Mouse (Mus musculus): ENCODE measurements around the gene Ccr9. TPM values are rescaled to one million over a fixed set of nuclear protein-coding genes. Genes with fewer than 3 reads are reported as not detected.
A peak's percentile ranks its signal among the peaks of the same experiment; 100 is the strongest.
"Not testable (repeated sequence)": the region's sequence is repeated elsewhere in the genome, so short reads cannot be mapped to it uniquely, and the experiment has no call there.

The Ccr9 gene
- polyA plus RNA-seq, 1 experiment from 2014 or later = 0.09 TPM

- H3K9me3 ChIP-seq (ENCODE audit: low read depth, low read length) = no peaks in the 10 kb centered on the region
- WGBS = 63% methylated on average over 1 of the region's 1 CpGs
- no peak for TF ChIP-seq CTCF (IDR thresholded peaks at IDR 0.05; ENCODE audit: low read depth)
- H3K36me3 ChIP-seq (ENCODE audit: insufficient read depth) = no peaks in the 10 kb centered on the region
- H3K4me1 ChIP-seq (ENCODE audit: insufficient read depth) = no peaks in the 10 kb centered on the region
- ATAC-seq (ENCODE audit: insufficient read depth) = no peak
- no peak overlapping the region for H3K9ac ChIP-seq
- H3K27ac ChIP-seq (ENCODE audit: low read depth) = no peak overlapping the region
- H3K4me2 ChIP-seq = no peak overlapping the region
- H3K27me3 ChIP-seq (ENCODE audit: insufficient read depth, low read length) = no peaks in the 10 kb centered on the region
- no peak for DNase-seq
- H3K4me3 ChIP-seq (ENCODE audit: low read depth, low read length) = no peak overlapping the region
These were observed 38.1 kb upstream of the Ccr9 start for GRCm38 (mm10) chr9:123640106-123640505.

GRCm38 (mm10) chr9:123649785-123650511, 28.3 kb upstream of the Ccr9 start:
- H3K27me3 ChIP-seq (ENCODE audit: insufficient read depth, low read length) = no peaks in the 10 kb centered on the region
- no peak overlapping the region for H3K4me3 ChIP-seq (ENCODE audit: low read depth, low read length)
- TF ChIP-seq CTCF (IDR thresholded peaks at IDR 0.05; ENCODE audit: low read depth) = no peak
- H3K36me3 ChIP-seq (ENCODE audit: insufficient read depth) = no peaks in the 10 kb centered on the region
- WGBS = 69% methylated on average over 2 of the region's 2 CpGs
- H3K4me1 ChIP-seq (ENCODE audit: insufficient read depth) = no peaks in the 10 kb centered on the region
- no peak overlapping the region for H3K4me2 ChIP-seq
- ATAC-seq (ENCODE audit: insufficient read depth) (no peak), DNase-seq (no peak)
- H3K9me3 ChIP-seq (ENCODE audit: low read depth, low read length) = no peaks in the 10 kb centered on the region
- no peak overlapping the region for H3K27ac ChIP-seq (ENCODE audit: low read depth)
- no peak overlapping the region for H3K9ac ChIP-seq

GRCm38 (mm10) chr9:123651369-123651768, 26.9 kb upstream of the Ccr9 start:
- 29% methylated on average over 4 of the region's 4 CpGs for WGBS

GRCm38 (mm10) chr9:123657457-123657856, 20.8 kb upstream of the Ccr9 start:
- no peak overlapping the region for H3K9ac ChIP-seq
- no peak for ATAC-seq (ENCODE audit: insufficient read depth)
- no peak for TF ChIP-seq CTCF (IDR thresholded peaks at IDR 0.05; ENCODE audit: low read depth)
- H3K4me2 ChIP-seq = no peak overlapping the region
- H3K27ac ChIP-seq (ENCODE audit: low read depth) = no peak overlapping the region
- no peaks in the 10 kb centered on the region for H3K4me1 ChIP-seq (ENCODE audit: insufficient read depth)
- 71% methylated on average over 3 of the region's 3 CpGs for WGBS
- no peaks in the 10 kb centered on the region for H3K36me3 ChIP-seq (ENCODE audit: insufficient read depth)
- no peaks in the 10 kb centered on the region for H3K9me3 ChIP-seq (ENCODE audit: low read depth, low read length)
- no peaks in the 10 kb centered on the region for H3K27me3 ChIP-seq (ENCODE audit: insufficient read depth, low read length)
- no peak for DNase-seq
- no peak overlapping the region for H3K4me3 ChIP-seq (ENCODE audit: low read depth, low read length)

More at GRCm38 (mm10) chr9:123651369-123651768, 26.9 kb upstream of the Ccr9 start:
- no peak overlapping the region for H3K27ac ChIP-seq (ENCODE audit: low read depth)
- H3K36me3 ChIP-seq (ENCODE audit: insufficient read depth) = no peaks in the 10 kb centered on the region
- H3K27me3 ChIP-seq (ENCODE audit: insufficient read depth, low read length) = no peaks in the 10 kb centered on the region
- no peaks in the 10 kb centered on the region for H3K4me1 ChIP-seq (ENCODE audit: insufficient read depth)
- H3K9ac ChIP-seq = no peak overlapping the region
- no peak for TF ChIP-seq CTCF (IDR thresholded peaks at IDR 0.05; ENCODE audit: low read depth)
- no peak overlapping the region for H3K4me2 ChIP-seq
- H3K4me3 ChIP-seq (ENCODE audit: low read depth, low read length) = no peak overlapping the region
- H3K9me3 ChIP-seq (ENCODE audit: low read depth, low read length) = no peaks in the 10 kb centered on the region
- ATAC-seq (ENCODE audit: insufficient read depth) (peak; percentile 58; the same call in 1 of the 2 replicates), DNase-seq (peak; percentile 30)

- no peak for ATAC-seq (ENCODE audit: insufficient read depth)
- Histone ChIP-seq H3K9me3 (ENCODE audit: low read depth, low read length) (no peaks in the 10 kb centered on the region), H3K27ac (ENCODE audit: low read depth) (no peak overlapping the region), H3K27me3 (ENCODE audit: insufficient read depth, low read length) (no peaks in the 10 kb centered on the region), H3K4me1 (ENCODE audit: insufficient read depth) (no peaks in the 10 kb centered on the region), H3K4me3 (ENCODE audit: low read depth, low read length) (no peak overlapping the region), H3K4me2 (no peak overlapping the region), H3K9ac (no peak overlapping the region), H3K36me3 (ENCODE audit: insufficient read depth) (no peaks in the 10 kb centered on the region)
- DNase-seq = no peak
- TF ChIP-seq CTCF (IDR thresholded peaks at IDR 0.05; ENCODE audit: low read depth) = no peak
These were observed 19.3 kb upstream of the Ccr9 start for GRCm38 (mm10) chr9:123658981-123659380.

GRCm38 (mm10) chr9:123659986-123660676, 18.1 kb upstream of the Ccr9 start:
- H3K27me3 ChIP-seq (ENCODE audit: insufficient read depth, low read length); DNase-seq; H3K4me3 ChIP-seq (ENCODE audit: low read depth, low read length); H3K4me2 ChIP-seq; H3K27ac ChIP-seq (ENCODE audit: low read depth); H3K4me1 ChIP-seq (ENCODE audit: insufficient read depth); ATAC-seq (ENCODE audit: insufficient read depth); H3K9ac ChIP-seq; H3K9me3 ChIP-seq (ENCODE audit: low read depth, low read length); H3K36me3 ChIP-seq (ENCODE audit: insufficient read depth): not testable (repeated sequence)
- 82% methylated on average over 17 of the region's 18 CpGs for WGBS

GRCm38 (mm10) chr9:123665645-123666044, 12.6 kb upstream of the Ccr9 start:
- peak; percentile 62 for TF ChIP-seq CTCF (IDR thresholded peaks at IDR 0.05; ENCODE audit: low read depth)
- Histone ChIP-seq H3K4me1 (ENCODE audit: insufficient read depth) (no peaks in the 10 kb centered on the region), H3K4me3 (ENCODE audit: low read depth, low read length) (no peak overlapping the region), H3K4me2 (no peak overlapping the region), H3K27ac (ENCODE audit: low read depth) (no peak overlapping the region), H3K9ac (no peak overlapping the region), H3K9me3 (ENCODE audit: low read depth, low read length) (no peaks in the 10 kb centered on the region), H3K36me3 (ENCODE audit: insufficient read depth) (no peaks in the 10 kb centered on the region), H3K27me3 (ENCODE audit: insufficient read depth, low read length) (no peaks in the 10 kb centered on the region)
- whole genome bisulfite sequencing = 45% methylated on average over 5 of the region's 5 CpGs
- ATAC-seq (ENCODE audit: insufficient read depth) (no peak), DNase-seq (peak; percentile 78)
